Mouse (Mus musculus): ENCODE measurements around the gene Adamts2.

GRCm38 (mm10) chr11:50603082-50603910 is 1.4 kb downstream of the Adamts2 start:
- no peak for TF ChIP-seq CTCF (IDR thresholded peaks at IDR 0.05; ENCODE audit: extremely low read depth, insufficient read length, insufficient replicate concordance, low read depth, low read length)
- no peak for TF ChIP-seq POLR2A (IDR thresholded peaks at IDR 0.05; ENCODE audit: low read depth, low read length)
